Mouse (Mus musculus) cerebral cortex, adult 2 months (tissue): Measurements from ENCODE around the gene Abhd2.

Source experiments
- WGBS: fragments of 180-500 bp; shearing (Covaris S2); methylation state at CpG from one replicate; pipeline ENCODE4 v1.1.7; 2018; 5-methylcytosine and 5-hydroxymethylcytosine counted together

Abhd2 gene

GRCm38 (mm10) chr7:79266228-79266627 lies 6.8 kb upstream of the Abhd2 start:
- WGBS: 58% methylated on average over 4 of the region's 4 CpGs

GRCm38 (mm10) chr7:79267690-79268388 lies 5.2 kb upstream of the Abhd2 start:
- 42% methylated on average over 7 of the region's 7 CpGs for WGBS

GRCm38 (mm10) chr7:79268897-79269296 lies 4.1 kb upstream of the Abhd2 start:
- 96% methylated on average over 8 of the region's 8 CpGs for WGBS

GRCm38 (mm10) chr7:79269411-79269810 lies 3.6 kb upstream of the Abhd2 start:
- 76% methylated on average over 8 of the region's 8 CpGs for WGBS

- 87% methylated on average over 1 of the region's 1 CpGs for WGBS
Measured at GRCm38 (mm10) chr7:79269866-79270265, 3.1 kb upstream of the Abhd2 start.

- 47% methylated on average over 9 of the region's 9 CpGs for WGBS
Measured at GRCm38 (mm10) chr7:79270961-79271387, 2.0 kb upstream of the Abhd2 start.

- WGBS: 70% methylated on average over 16 of the region's 16 CpGs
Measured at GRCm38 (mm10) chr7:79271861-79272788, 874 bp upstream of the Abhd2 start.

- 3% methylated on average over 15 of the region's 15 CpGs for WGBS
Measured at GRCm38 (mm10) chr7:79273738-79274472, 906 bp downstream of the Abhd2 start.

GRCm38 (mm10) chr7:79274473-79275010 lies 1.5 kb downstream of the Abhd2 start:
- 20% methylated on average over 8 of the region's 8 CpGs for WGBS

- 18% methylated on average over 11 of the region's 11 CpGs for WGBS
Measured at GRCm38 (mm10) chr7:79275345-79275744, 2.3 kb downstream of the Abhd2 start.

- WGBS: 50% methylated on average over 13 of the region's 13 CpGs
Measured at GRCm38 (mm10) chr7:79278432-79278831, 5.4 kb downstream of the Abhd2 start.

GRCm38 (mm10) chr7:79279376-79280029 lies 6.5 kb downstream of the Abhd2 start:
- 34% methylated on average over 10 of the region's 10 CpGs for WGBS

GRCm38 (mm10) chr7:79282883-79283670 lies 10.1 kb downstream of the Abhd2 start:
- WGBS: 56% methylated on average over 12 of the region's 12 CpGs

GRCm38 (mm10) chr7:79283671-79283941 lies 10.6 kb downstream of the Abhd2 start:
- 35% methylated on average over 1 of the region's 1 CpGs for WGBS

GRCm38 (mm10) chr7:79284160-79284888 lies 11.3 kb downstream of the Abhd2 start:
- WGBS: 38% methylated on average over 14 of the region's 14 CpGs

GRCm38 (mm10) chr7:79284889-79285280 lies 11.9 kb downstream of the Abhd2 start:
- WGBS: 41% methylated on average over 8 of the region's 8 CpGs

GRCm38 (mm10) chr7:79285408-79285807 lies 12.4 kb downstream of the Abhd2 start:
- WGBS: 43% methylated on average over 13 of the region's 13 CpGs

- 54% methylated on average over 6 of the region's 6 CpGs for WGBS
Measured at GRCm38 (mm10) chr7:79287226-79287625, 14.2 kb downstream of the Abhd2 start.

GRCm38 (mm10) chr7:79287928-79288327 lies 14.9 kb downstream of the Abhd2 start:
- 57% methylated on average over 8 of the region's 8 CpGs for WGBS

GRCm38 (mm10) chr7:79288422-79288821 lies 15.4 kb downstream of the Abhd2 start:
- WGBS: 36% methylated on average over 5 of the region's 5 CpGs
